Mouse (Mus musculus) liver, adult 2 months (tissue): ENCODE data around the gene Rab7b. TPM values are rescaled to one million over a fixed set of nuclear protein-coding genes. Genes with fewer than 3 reads are reported as not detected.

Experiments used
- DNase-seq: peaks from one replicate; pipeline ENCODE4 v3.0.0-alpha.2; 2011; ENCODE audit warnings: low read depth, low spot score; ENCODE audit errors: extremely low read depth
- H3K27ac ChIP-seq: fragments of 200-500 bp; replicated peaks from 2 replicates; pipeline ENCODE4 v1.5.1; 2012; ENCODE audit warnings: low read depth, mild to moderate bottlenecking, control low read depth, inconsistent platforms, low read length; ENCODE audit not compliant: insufficient read depth
- H3K27me3 ChIP-seq: fragments of 200-500 bp; 2 replicates; pipeline ENCODE4 v1.6.1; 2012; ENCODE audit warnings: mild to moderate bottlenecking, moderate library complexity, low read length, inconsistent platforms; ENCODE audit not compliant: control insufficient read depth, insufficient read depth
- H3K36me3 ChIP-seq: fragments of 200-500 bp; 2 replicates; pipeline ENCODE4 v1.6.1; 2012; ENCODE audit warnings: low read length, inconsistent platforms; ENCODE audit not compliant: control insufficient read depth, insufficient read depth
- H3K4me1 ChIP-seq: fragments of 200-500 bp; 2 replicates; pipeline ENCODE4 v1.6.1; 2011; ENCODE audit warnings: low read length; ENCODE audit not compliant: control insufficient read depth, insufficient read depth
- H3K4me3 ChIP-seq: fragments of 200-500 bp; 2 replicates; pipeline ENCODE4 v1.5.1; 2011; ENCODE audit warnings: low read depth, mild to moderate bottlenecking, control low read depth, low read length, moderate library complexity; ENCODE audit not compliant: insufficient read depth
- H3K79me2 ChIP-seq: fragments of 200-500 bp; 2 replicates; pipeline ENCODE4 v1.6.1; 2012; ENCODE audit warnings: inconsistent platforms, mild to moderate bottlenecking, low read length, moderate library complexity; ENCODE audit not compliant: control insufficient read depth, insufficient read depth
- H3K9ac ChIP-seq: fragments of 200-500 bp; 2 replicates; pipeline ENCODE4 v1.6.1; 2012; ENCODE audit warnings: low read depth, mild to moderate bottlenecking, control low read depth, inconsistent platforms, low read length
- CTCF ChIP-seq: fragments of 200-500 bp; IDR thresholded peaks from 2 replicates; pipeline ENCODE4 v1.5.1; 2011; ENCODE audit warnings: low read depth, low read length, control low read depth
- POLR2A ChIP-seq: fragments of 200-500 bp; IDR thresholded peaks from 2 replicates; pipeline ENCODE4 v1.6.1; 2011; ENCODE audit warnings: low read length, control low read depth; ENCODE audit not compliant: insufficient read depth; ENCODE audit errors: extremely low read depth
- WGBS: fragments of 180-500 bp; shearing (Covaris S2); methylation state at CpG from one replicate; pipeline ENCODE4 v1.1.7; 2018; 5-methylcytosine and 5-hydroxymethylcytosine counted together
- polyA plus RNA-seq: library from polyadenylated mRNA; depleted of rRNA; stranded (reverse); fragments of >200 nt; gene quantifications from 2 replicates; pipeline ENCODE4 v1.2.3, GENCODE M21; 2012
- total RNA-seq: library from RNA; depleted of rRNA; stranded (reverse); fragments of >200 nt; gene quantifications from 2 replicates; pipeline ENCODE4 v1.2.3, GENCODE M21; 2014

The Rab7b gene
- total and polyA plus RNA-seq, 2 experiments = 0.45 to 0.83 TPM

- Histone ChIP-seq H3K27ac (no peak overlapping the region), H3K9ac (no peak overlapping the region), H3K36me3 (no peaks in the 10 kb centered on the region), H3K79me2 (no peaks in the 10 kb centered on the region), H3K4me1 (no peaks in the 10 kb centered on the region), H3K27me3 (no peaks in the 10 kb centered on the region), H3K4me3 (no peak overlapping the region)
- 87% methylated on average over 9 of the region's 9 CpGs for WGBS
- no peak for DNase-seq
- no peak for TF ChIP-seq POLR2A
- TF ChIP-seq CTCF = no peak
Observed at GRCm38 (mm10) chr1:131663286-131663995, 25.1 kb upstream of the Rab7b start.

GRCm38 (mm10) chr1:131664136-131664535 lies 24.4 kb upstream of the Rab7b start:
- WGBS = 91% methylated on average over 5 of the region's 5 CpGs
- Histone ChIP-seq H3K4me1 (no peaks in the 10 kb centered on the region), H3K27ac (no peak overlapping the region)

DNA sequence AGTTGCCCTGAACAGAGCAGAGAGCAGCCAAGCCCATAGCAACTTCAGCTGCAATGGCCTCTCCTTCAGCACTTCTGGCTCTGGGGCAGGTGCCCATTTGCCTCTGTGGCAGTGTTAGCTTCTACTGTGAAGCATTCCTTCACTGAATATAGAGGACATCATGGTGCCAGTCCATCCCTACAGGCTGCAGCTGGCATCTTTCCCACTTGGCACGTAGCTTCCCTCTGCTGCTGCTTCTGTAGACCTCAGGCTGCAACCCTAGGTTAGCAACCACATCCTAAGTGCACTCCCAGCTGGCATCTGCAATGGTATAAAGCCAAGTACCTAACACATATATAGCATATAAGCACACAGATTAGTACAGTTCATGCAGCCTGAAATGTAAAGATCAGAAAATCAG lies 22.6 kb upstream of the Rab7b start:
- Histone ChIP-seq H3K9ac (no peak overlapping the region), H3K4me3 (no peak overlapping the region), H3K79me2 (no peaks in the 10 kb centered on the region), H3K27ac (no peak overlapping the region), H3K36me3 (no peaks in the 10 kb centered on the region), H3K27me3 (no peaks in the 10 kb centered on the region), H3K4me1 (no peaks in the 10 kb centered on the region)
- TF ChIP-seq POLR2A (no peak), CTCF (no peak)
- WGBS = 88% methylated on average over 1 of the region's 1 CpGs
- no peak for DNase-seq

More at GRCm38 (mm10) chr1:131664136-131664535, 24.4 kb upstream of the Rab7b start:
- Histone ChIP-seq H3K36me3 (no peaks in the 10 kb centered on the region), H3K79me2 (no peaks in the 10 kb centered on the region), H3K27me3 (no peaks in the 10 kb centered on the region), H3K4me3 (no peak overlapping the region), H3K9ac (no peak overlapping the region)
- no peak for TF ChIP-seq CTCF
- no peak for TF ChIP-seq POLR2A
- no peak for DNase-seq

DNA sequence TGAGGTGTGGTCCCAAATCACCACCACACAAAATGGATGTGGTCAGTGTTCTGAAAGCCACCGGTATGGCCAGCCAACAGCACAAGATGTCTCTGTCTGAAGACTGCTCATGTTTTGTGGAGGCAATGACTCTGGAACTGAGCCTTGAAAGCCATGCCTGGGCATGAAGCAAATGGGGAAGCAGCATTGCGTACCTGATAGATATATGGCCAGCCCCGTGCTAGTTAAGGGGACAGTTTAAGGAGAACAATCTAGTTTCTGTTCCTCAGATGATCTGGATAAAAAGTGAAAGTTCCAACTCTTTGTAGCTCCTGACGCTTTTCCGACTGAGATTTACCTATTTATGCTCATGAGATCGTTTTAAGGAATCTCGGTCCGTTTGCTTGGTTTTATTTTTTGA lies 17.4 kb upstream of the Rab7b start:
- TF ChIP-seq CTCF = no peak
- TF ChIP-seq POLR2A = no peak
- no peak overlapping the region for H3K4me3 ChIP-seq
- no peak for DNase-seq
- no peaks in the 10 kb centered on the region for H3K36me3 ChIP-seq
- H3K27ac ChIP-seq = no peak overlapping the region
- no peaks in the 10 kb centered on the region for H3K79me2 ChIP-seq
- no peaks in the 10 kb centered on the region for H3K27me3 ChIP-seq
- H3K4me1 ChIP-seq = no peaks in the 10 kb centered on the region
- H3K9ac ChIP-seq = no peak overlapping the region
- WGBS = 88% methylated on average over 8 of the region's 8 CpGs

GRCm38 (mm10) chr1:131672361-131672760 lies 16.1 kb upstream of the Rab7b start:
- H3K79me2 ChIP-seq = no peaks in the 10 kb centered on the region
- 78% methylated on average over 7 of the region's 7 CpGs for WGBS
- H3K27ac ChIP-seq = no peak overlapping the region
- H3K4me3 ChIP-seq = no peak overlapping the region
- H3K36me3 ChIP-seq = no peaks in the 10 kb centered on the region
- DNase-seq = no peak
- no peaks in the 10 kb centered on the region for H3K27me3 ChIP-seq
- H3K4me1 ChIP-seq = no peaks in the 10 kb centered on the region
- no peak for TF ChIP-seq CTCF
- no peak for TF ChIP-seq POLR2A
- H3K9ac ChIP-seq = no peak overlapping the region

DNA sequence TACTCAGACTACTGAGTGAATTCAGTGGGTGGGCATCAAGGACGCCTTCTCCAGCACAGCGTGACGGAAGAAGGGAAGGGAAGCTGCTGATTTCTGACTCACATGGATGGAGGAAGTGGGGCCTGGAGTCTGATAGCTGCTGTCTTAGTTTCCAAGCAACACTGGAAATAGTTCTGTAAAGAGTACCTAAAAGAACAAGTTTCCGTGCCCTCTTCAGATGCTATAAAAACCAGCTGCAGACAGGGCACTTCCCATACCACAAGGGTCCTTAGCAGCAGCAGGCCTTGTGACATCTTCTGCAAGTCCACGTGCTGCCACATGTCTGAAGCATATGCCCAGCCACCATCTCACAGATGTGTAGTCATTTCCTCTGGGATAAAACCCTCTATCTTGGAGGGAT lies 8.9 kb upstream of the Rab7b start:
- H3K4me3 ChIP-seq = no peak overlapping the region
- H3K4me1 ChIP-seq = no peaks in the 10 kb centered on the region
- H3K27ac ChIP-seq = no peak overlapping the region
- DNase-seq = no peak
- 80% methylated on average over 5 of the region's 5 CpGs for WGBS
- H3K79me2 ChIP-seq = no peaks in the 10 kb centered on the region
- H3K36me3 ChIP-seq = no peaks in the 10 kb centered on the region
- no peaks in the 10 kb centered on the region for H3K27me3 ChIP-seq
- no peak for TF ChIP-seq CTCF
- no peak for TF ChIP-seq POLR2A
- no peak overlapping the region for H3K9ac ChIP-seq
